In genomic region chr14:29558440-29558839, GRCm38 (mm10) we compare ENCODE assay signal across 26 mouse cellular contexts.
"Had no signal": no experiment of that assay in that cellular context is flagged by ENCODE, and none has a peak within 500 bp of the region (broad histone marks: within the 10 kb centered on the region; RNA-seq: fewer than 3 reads in every experiment).

No protein-coding gene starts in this region.

- DNase-seq: cerebellum, adult 2 months; cerebellum, adult 8-10 months; cerebellum, adult 9-10 months; cerebellum, adult 9-11 months; cerebellum, postnatal 14 days; cerebellum, postnatal 25 days; cerebellum, postnatal 36 days; embryo, embryonic 11 days; gastrocnemius, adult 2 months; gastrocnemius, postnatal 10 days; gastrocnemius, postnatal 14 days; gastrocnemius, postnatal 25 days; gastrocnemius, postnatal 36 days; heart, adult 11 months; heart, adult 18-20 months; heart, adult 2 months had no signal

- H3K27me3 ChIP-seq: embryonic facial prominence, embryonic 12.5 days; embryonic facial prominence, embryonic 13.5 days; embryonic facial prominence, embryonic 15.5 days; forebrain, embryonic 12.5 days; forebrain, embryonic 13.5 days had no signal

- H3K4me1 ChIP-seq: embryonic facial prominence, embryonic 12.5 days; embryonic facial prominence, embryonic 13.5 days; embryonic facial prominence, embryonic 15.5 days; heart, embryonic 10.5 days had no signal

- H3K9ac ChIP-seq: embryonic facial prominence, embryonic 12.5 days; embryonic facial prominence, embryonic 13.5 days; embryonic facial prominence, embryonic 15.5 days; forebrain, embryonic 12.5 days; forebrain, embryonic 13.5 days had no signal

- H3K27ac ChIP-seq: embryonic facial prominence, embryonic 10.5 days; embryonic facial prominence, embryonic 12.5 days; embryonic facial prominence, embryonic 13.5 days; embryonic facial prominence, embryonic 15.5 days; forebrain, embryonic 10.5 days; forebrain, embryonic 12.5 days; forebrain, embryonic 13.5 days; gastrocnemius, adult 2 months; heart, adult 2 months; heart, embryonic 10.5 days had no signal

- H3K4me3 ChIP-seq: embryonic facial prominence, embryonic 10.5 days; embryonic facial prominence, embryonic 12.5 days; embryonic facial prominence, embryonic 13.5 days; embryonic facial prominence, embryonic 15.5 days; erythroblast, embryonic 14.5 days; forebrain, embryonic 10.5 days; forebrain, embryonic 12.5 days; forebrain, embryonic 13.5 days; gastrocnemius, adult 2 months; heart, adult 2 months; heart, embryonic 10.5 days had no signal

- ATAC-seq: forebrain, embryonic 13.5 days; forebrain, embryonic 14.5 days had no signal

- H3K4me2 ChIP-seq: embryonic facial prominence, embryonic 12.5 days; embryonic facial prominence, embryonic 13.5 days; embryonic facial prominence, embryonic 15.5 days; forebrain, embryonic 12.5 days; forebrain, embryonic 13.5 days had no signal

- H3K36me3 ChIP-seq: embryonic facial prominence, embryonic 10.5 days; embryonic facial prominence, embryonic 12.5 days; embryonic facial prominence, embryonic 13.5 days; embryonic facial prominence, embryonic 15.5 days; forebrain, embryonic 10.5 days; forebrain, embryonic 12.5 days; heart, embryonic 10.5 days had no signal

- H3K9me3 ChIP-seq: embryonic facial prominence, embryonic 10.5 days; embryonic facial prominence, embryonic 12.5 days; embryonic facial prominence, embryonic 13.5 days; embryonic facial prominence, embryonic 15.5 days; forebrain, embryonic 10.5 days; forebrain, embryonic 12.5 days; forebrain, embryonic 13.5 days; heart, embryonic 10.5 days had no signal
